Mouse (Mus musculus) E14TG2a.4 (cell line): Measurements from ENCODE around the gene Gm20388.

Experiments
- CTCF ChIP-seq: conservative IDR thresholded peaks from 2 replicates; pipeline ENCODE4 v1.5.1; 2014; ENCODE audit warnings: low read length
- NANOG ChIP-seq: IDR thresholded peaks from 2 replicates; pipeline ENCODE4 v1.6.1; 2014; ENCODE audit warnings: borderline replicate concordance, low read length, mixed read lengths

GRCm38 (mm10) chr8:121868896-121869295 lies 1958.3 kb downstream of the Gm20388 start:
- no peak for TF ChIP-seq CTCF
- TF ChIP-seq NANOG, result no peak
